Mouse (Mus musculus): ENCODE measurements around the gene Syt14. TPM values are rescaled to one million over a fixed set of nuclear protein-coding genes. Genes with fewer than 3 reads are reported as not detected.
A peak's percentile ranks its signal among the peaks of the same experiment; 100 is the strongest.

Gene Syt14
- polyA plus RNA-seq, 1 experiment from 2014 or later: 4.5 TPM

GRCm38 (mm10) chr1:192962323-192962722 lies 73.3 kb downstream of the Syt14 start:
- no peak overlapping the region for H3K27ac ChIP-seq (ENCODE audit: low read depth, low read length)
- no peaks in the 10 kb centered on the region for H3K27me3 ChIP-seq (replicated peaks; ENCODE audit: control insufficient read depth, insufficient read depth, low read length)
- H3K9me3 ChIP-seq (ENCODE audit: control insufficient read depth, low read length): no peaks in the 10 kb centered on the region
- ATAC-seq: peak; percentile 64; the same call in 1 of the 2 replicates
- no peak overlapping the region for H3K9ac ChIP-seq (ENCODE audit: low read depth, low read length)
- H3K36me3 ChIP-seq (ENCODE audit: control insufficient read depth, insufficient read depth, low read length): peaks cover 2% of the 10 kb centered on the region; the same call in 1 of the 2 replicates
- no peaks in the 10 kb centered on the region for H3K4me1 ChIP-seq (ENCODE audit: control insufficient read depth, insufficient read depth, low read depth, low read length)
- no peak overlapping the region for H3K4me2 ChIP-seq (ENCODE audit: low read length)
- H3K4me3 ChIP-seq (ENCODE audit: low read length): no peak overlapping the region
- 69% methylated on average over 5 of the region's 5 CpGs for WGBS

- Histone ChIP-seq H3K27me3 (replicated peaks; ENCODE audit: control insufficient read depth, insufficient read depth, low read length) (no peaks in the 10 kb centered on the region), H3K27ac (ENCODE audit: low read depth, low read length) (peak overlapping the region; percentile 59), H3K4me3 (ENCODE audit: low read length) (no peak overlapping the region), H3K36me3 (ENCODE audit: control insufficient read depth, insufficient read depth, low read length) (no peaks in the 10 kb centered on the region), H3K9me3 (ENCODE audit: control insufficient read depth, low read length) (no peaks in the 10 kb centered on the region), H3K4me2 (ENCODE audit: low read length) (no peak overlapping the region), H3K4me1 (ENCODE audit: control insufficient read depth, insufficient read depth, low read depth, low read length) (peaks cover 5% of the 10 kb centered on the region; the same call in 1 of the 2 replicates), H3K9ac (ENCODE audit: low read depth, low read length) (no peak overlapping the region)
- peak; percentile 58; the same call in 1 of the 2 replicates for ATAC-seq
- 25% methylated on average over 2 of the region's 2 CpGs for WGBS
Observed at GRCm38 (mm10) chr1:192947839-192948173, 87.8 kb downstream of the Syt14 start.

- Histone ChIP-seq H3K27me3 (replicated peaks; ENCODE audit: control insufficient read depth, insufficient read depth, low read length) (no peaks in the 10 kb centered on the region), H3K4me3 (ENCODE audit: low read length) (no peak overlapping the region), H3K9ac (ENCODE audit: low read depth, low read length) (no peak overlapping the region), H3K4me2 (ENCODE audit: low read length) (no peak overlapping the region), H3K9me3 (ENCODE audit: control insufficient read depth, low read length) (no peaks in the 10 kb centered on the region), H3K4me1 (ENCODE audit: control insufficient read depth, insufficient read depth, low read depth, low read length) (peaks cover 5% of the 10 kb centered on the region; the same call in 1 of the 2 replicates), H3K36me3 (ENCODE audit: control insufficient read depth, insufficient read depth, low read length) (no peaks in the 10 kb centered on the region), H3K27ac (ENCODE audit: low read depth, low read length) (peak overlapping the region; percentile 59)
- ATAC-seq: no peak
- WGBS: 22% methylated on average over 1 of the region's 1 CpGs
Observed at GRCm38 (mm10) chr1:192947170-192947838, 88.3 kb downstream of the Syt14 start.

GRCm38 (mm10) chr1:192939033-192939432 lies 96.5 kb downstream of the Syt14 start:
- H3K9ac ChIP-seq (ENCODE audit: low read depth, low read length): no peak overlapping the region
- H3K27me3 ChIP-seq (replicated peaks; ENCODE audit: control insufficient read depth, insufficient read depth, low read length): no peaks in the 10 kb centered on the region
- H3K36me3 ChIP-seq (ENCODE audit: control insufficient read depth, insufficient read depth, low read length): no peaks in the 10 kb centered on the region
- H3K4me1 ChIP-seq (ENCODE audit: control insufficient read depth, insufficient read depth, low read depth, low read length): no peaks in the 10 kb centered on the region
- no peaks in the 10 kb centered on the region for H3K9me3 ChIP-seq (ENCODE audit: control insufficient read depth, low read length)
- H3K4me2 ChIP-seq (ENCODE audit: low read length): no peak overlapping the region
- no peak for ATAC-seq
- no peak overlapping the region for H3K4me3 ChIP-seq (ENCODE audit: low read length)
- 63% methylated on average over 2 of the region's 2 CpGs for WGBS
- H3K27ac ChIP-seq (ENCODE audit: low read depth, low read length): no peak overlapping the region

- Histone ChIP-seq H3K4me1 (ENCODE audit: control insufficient read depth, insufficient read depth, low read depth, low read length) (no peaks in the 10 kb centered on the region), H3K27me3 (replicated peaks; ENCODE audit: control insufficient read depth, insufficient read depth, low read length) (no peaks in the 10 kb centered on the region), H3K4me2 (ENCODE audit: low read length) (no peak overlapping the region), H3K4me3 (ENCODE audit: low read length) (no peak overlapping the region), H3K9me3 (ENCODE audit: control insufficient read depth, low read length) (no peaks in the 10 kb centered on the region), H3K27ac (ENCODE audit: low read depth, low read length) (no peak overlapping the region), H3K9ac (ENCODE audit: low read depth, low read length) (no peak overlapping the region), H3K36me3 (ENCODE audit: control insufficient read depth, insufficient read depth, low read length) (no peaks in the 10 kb centered on the region)
- ATAC-seq: no peak
- 95% methylated on average over 2 of the region's 2 CpGs for WGBS
Observed at GRCm38 (mm10) chr1:192937956-192938355, 97.6 kb downstream of the Syt14 start.

GRCm38 (mm10) chr1:192931797-192932196 lies 103.8 kb downstream of the Syt14 start:
- Histone ChIP-seq H3K4me2 (ENCODE audit: low read length) (no peak overlapping the region), H3K27ac (ENCODE audit: low read depth, low read length) (no peak overlapping the region), H3K4me1 (ENCODE audit: control insufficient read depth, insufficient read depth, low read depth, low read length) (no peaks in the 10 kb centered on the region), H3K4me3 (ENCODE audit: low read length) (no peak overlapping the region), H3K27me3 (replicated peaks; ENCODE audit: control insufficient read depth, insufficient read depth, low read length) (no peaks in the 10 kb centered on the region), H3K36me3 (ENCODE audit: control insufficient read depth, insufficient read depth, low read length) (no peaks in the 10 kb centered on the region), H3K9me3 (ENCODE audit: control insufficient read depth, low read length) (no peaks in the 10 kb centered on the region), H3K9ac (ENCODE audit: low read depth, low read length) (no peak overlapping the region)
- 89% methylated on average over 3 of the region's 3 CpGs for WGBS
- no peak for ATAC-seq

GRCm38 (mm10) chr1:192912101-192912728 lies 123.4 kb downstream of the Syt14 start:
- ATAC-seq: no peak
- Histone ChIP-seq H3K4me3 (ENCODE audit: low read length) (no peak overlapping the region), H3K9ac (ENCODE audit: low read depth, low read length) (no peak overlapping the region), H3K4me2 (ENCODE audit: low read length) (no peak overlapping the region), H3K36me3 (ENCODE audit: control insufficient read depth, insufficient read depth, low read length) (peaks cover 9% of the 10 kb centered on the region; the same call in 1 of the 2 replicates), H3K9me3 (ENCODE audit: control insufficient read depth, low read length) (no peaks in the 10 kb centered on the region), H3K27me3 (replicated peaks; ENCODE audit: control insufficient read depth, insufficient read depth, low read length) (no peaks in the 10 kb centered on the region), H3K27ac (ENCODE audit: low read depth, low read length) (no peak overlapping the region), H3K4me1 (ENCODE audit: control insufficient read depth, insufficient read depth, low read depth, low read length) (no peaks in the 10 kb centered on the region)
- 67% methylated on average over 3 of the region's 3 CpGs for WGBS

- no peak overlapping the region for H3K4me3 ChIP-seq (ENCODE audit: low read length)
- no peak for ATAC-seq
- H3K9ac ChIP-seq (ENCODE audit: low read depth, low read length): no peak overlapping the region
- no peaks in the 10 kb centered on the region for H3K9me3 ChIP-seq (ENCODE audit: control insufficient read depth, low read length)
- 64% methylated on average over 2 of the region's 2 CpGs for WGBS
- no peak overlapping the region for H3K27ac ChIP-seq (ENCODE audit: low read depth, low read length)
- no peaks in the 10 kb centered on the region for H3K4me1 ChIP-seq (ENCODE audit: control insufficient read depth, insufficient read depth, low read depth, low read length)
- H3K36me3 ChIP-seq (ENCODE audit: control insufficient read depth, insufficient read depth, low read length): no peaks in the 10 kb centered on the region
- H3K27me3 ChIP-seq (replicated peaks; ENCODE audit: control insufficient read depth, insufficient read depth, low read length): no peaks in the 10 kb centered on the region
- H3K4me2 ChIP-seq (ENCODE audit: low read length): no peak overlapping the region
Observed at GRCm38 (mm10) chr1:192901516-192901915, 134.1 kb downstream of the Syt14 start.

GRCm38 (mm10) chr1:192900913-192901312 lies 134.7 kb downstream of the Syt14 start:
- 80% methylated on average over 3 of the region's 3 CpGs for WGBS
- Histone ChIP-seq H3K27ac (ENCODE audit: low read depth, low read length) (no peak overlapping the region), H3K4me3 (ENCODE audit: low read length) (no peak overlapping the region), H3K36me3 (ENCODE audit: control insufficient read depth, insufficient read depth, low read length) (no peaks in the 10 kb centered on the region), H3K9ac (ENCODE audit: low read depth, low read length) (no peak overlapping the region), H3K4me2 (ENCODE audit: low read length) (no peak overlapping the region), H3K27me3 (replicated peaks; ENCODE audit: control insufficient read depth, insufficient read depth, low read length) (no peaks in the 10 kb centered on the region), H3K9me3 (ENCODE audit: control insufficient read depth, low read length) (no peaks in the 10 kb centered on the region), H3K4me1 (ENCODE audit: control insufficient read depth, insufficient read depth, low read depth, low read length) (no peaks in the 10 kb centered on the region)
- ATAC-seq: no peak

All from hindbrain, embryonic 16.5 days (tissue).